18 mouse cellular contexts compared by ENCODE assay signal in genomic region chr11:60316883-60317282, GRCm38 (mm10). TPM values are rescaled to one million over a fixed set of nuclear protein-coding genes. Genes with fewer than 3 reads are reported as not detected.
DNase-seq lines count a peak whose midpoint lies in the region; ATAC-seq and TF ChIP-seq lines count a peak whose summit lies in the region.
"Had no signal": no experiment of that assay in that cellular context is flagged by ENCODE, and none has a peak within 500 bp of the region (broad histone marks: within the 10 kb centered on the region; RNA-seq: fewer than 3 reads in every experiment).

No protein-coding gene starts in this region.

- TF ChIP-seq CTCF in layer of hippocampus, adult 2 months (conservative IDR thresholded peaks at IDR 0.05), result no peak
- no peak for TF ChIP-seq CTCF in cortical plate, adult 2 months (IDR thresholded peaks at IDR 0.05; ENCODE audit: extremely low read depth, insufficient read depth, low read length)

- no peaks in the 10 kb centered on the region for H3K27me3 ChIP-seq in limb, embryonic 15.5 days

- no peak overlapping the region for H3K9ac ChIP-seq in limb, embryonic 15.5 days

- H3K27ac ChIP-seq in layer of hippocampus, adult 2 months, result peak overlapping the region; percentile 85
- peak overlapping the region; percentile 47 for H3K27ac ChIP-seq in cortical plate, adult 2 months (ENCODE audit: insufficient read depth, low read length)
- peak overlapping the region; percentile 43 for H3K27ac ChIP-seq in limb, embryonic 15.5 days
- H3K27ac ChIP-seq: forebrain, embryonic 10.5 days had no signal

- H3K9me3 ChIP-seq in limb, embryonic 15.5 days, result no peaks in the 10 kb centered on the region
- H3K9me3 ChIP-seq: forebrain, embryonic 10.5 days; G1E had no signal

- H3K36me3 ChIP-seq in limb, embryonic 15.5 days, result no peaks in the 10 kb centered on the region
- H3K36me3 ChIP-seq: forebrain, embryonic 10.5 days had no signal

- no peak for DNase-seq in frontal cortex, postnatal 25 days (ENCODE audit: low spot score in 2 of 2)
- DNase-seq in layer of hippocampus, adult 2 months (ENCODE audit: low spot score in 2 of 2), result no peak
- no peak for DNase-seq in layer of hippocampus, postnatal 10 days (ENCODE audit: low spot score in 2 of 2)
- no peak for DNase-seq in heart, postnatal 4 days
- DNase-seq in T-cell, adult 2 months (ENCODE audit: low spot score), result no peak
- DNase-seq: embryo, embryonic 11 days; gastrocnemius, postnatal 36 days; layer of hippocampus, adult 9-11 months; lung, adult 2 months; right cerebral cortex, postnatal 25 days; thymus, postnatal 25 days had no signal

- H3K4me1 ChIP-seq in cortical plate, adult 2 months (ENCODE audit: control insufficient read depth, insufficient read depth, low read length), result peaks cover 29% of the 10 kb centered on the region
- peaks cover 52% of the 10 kb centered on the region for H3K4me1 ChIP-seq in limb, embryonic 15.5 days

- no peak for TF ChIP-seq POLR2A in cortical plate, adult 2 months (IDR thresholded peaks at IDR 0.05; ENCODE audit: extremely low read depth, insufficient read depth, low read length)

- no peak overlapping the region for H3K4me2 ChIP-seq in limb, embryonic 15.5 days

- WGBS in limb, embryonic 15.5 days, result 64% methylated on average over 8 of the region's 8 CpGs

- peak; percentile 48 for ATAC-seq in frontal cortex, adult (ENCODE audit: low TSS enrichment)
- ATAC-seq in limb, embryonic 15.5 days (ENCODE audit: insufficient number of reproducible peaks, low FRiP score, low TSS enrichment, low read depth), result no peak
- ATAC-seq: inflammation-experienced regulatory T-cells, adult 6 months had no signal

- no peak overlapping the region for H3K4me3 ChIP-seq in layer of hippocampus, adult 2 months
- H3K4me3 ChIP-seq in cortical plate, adult 2 months (ENCODE audit: insufficient read depth, low read length), result no peak overlapping the region
- no peak overlapping the region for H3K4me3 ChIP-seq in limb, embryonic 15.5 days
- H3K4me3 ChIP-seq: forebrain, embryonic 10.5 days had no signal

RNA-seq across cellular contexts. Expression of gene Tom1l2, which starts 35.8 kb away (rescaled TPM):
- total RNA-seq in layer of hippocampus, adult 2 months (2021), result 100 to 1,000 TPM; 180 to 189 TPM
- 100 to 1,000 TPM; 112 to 114 TPM for total RNA-seq in layer of hippocampus, postnatal 10 days (2021)
- polyA plus RNA-seq in cortical plate, adult 2 months (2012; rRNA removed), result 204 and 213 TPM in 2 replicates
- polyA plus RNA-seq in limb, embryonic 15.5 days (2015; fragmentation: Nextera tagmentation; extraction: Ambion mirVana), result 33.4 and 33.7 TPM in 2 replicates
- 10 to 100 TPM; 83.2 to 85.0 TPM for total RNA-seq in heart, postnatal 4 days (2021)

RNA-seq across cellular contexts. Expression of gene Drc3, which starts 36.2 kb away (rescaled TPM):
- 1 to 10 TPM; 6.4 to 8.0 TPM for total RNA-seq in layer of hippocampus, adult 2 months (2021)
- total RNA-seq in layer of hippocampus, postnatal 10 days (2021), result 1 to 10 TPM; 6.5 to 7.2 TPM
- 14.2 and 17.3 TPM in 2 replicates for polyA plus RNA-seq in cortical plate, adult 2 months (2012; rRNA removed)
- polyA plus RNA-seq in limb, embryonic 15.5 days (2015; fragmentation: Nextera tagmentation; extraction: Ambion mirVana), result 1.7 and 1.8 TPM in 2 replicates
- total RNA-seq in heart, postnatal 4 days (2021), result 1 to 10 TPM; 1.8 to 2.4 TPM
- polyA plus RNA-seq: C2C12 had no signal
